Mouse (Mus musculus): ENCODE measurements around the gene Gpr107. TPM values are rescaled to one million over a fixed set of nuclear protein-coding genes. Genes with fewer than 3 reads are reported as not detected.

Gene Gpr107
- total RNA-seq, 1 experiment from 2014 or later, result 58.8 TPM

- no peak for ATAC-seq (ENCODE audit: extremely low read depth, insufficient number of reproducible peaks, low FRiP score, poor library complexity, severe bottlenecking)
Observed at GRCm38 (mm10) chr2:31180081-31180551, 28.0 kb downstream of the Gpr107 start.

GRCm38 (mm10) chr2:31182786-31183330 is 30.7 kb downstream of the Gpr107 start:
- ATAC-seq (ENCODE audit: extremely low read depth, insufficient number of reproducible peaks, low FRiP score, poor library complexity, severe bottlenecking), result no peak

- ATAC-seq (ENCODE audit: extremely low read depth, insufficient number of reproducible peaks, low FRiP score, poor library complexity, severe bottlenecking), result no peak
Observed at GRCm38 (mm10) chr2:31183830-31184229, 31.7 kb downstream of the Gpr107 start.

- ATAC-seq (ENCODE audit: extremely low read depth, insufficient number of reproducible peaks, low FRiP score, poor library complexity, severe bottlenecking), result no peak
Observed at GRCm38 (mm10) chr2:31188691-31189090, 36.6 kb downstream of the Gpr107 start.

- ATAC-seq (ENCODE audit: extremely low read depth, insufficient number of reproducible peaks, low FRiP score, poor library complexity, severe bottlenecking), result no peak
Observed at GRCm38 (mm10) chr2:31189654-31190053, 37.5 kb downstream of the Gpr107 start.

- no peak for ATAC-seq (ENCODE audit: extremely low read depth, insufficient number of reproducible peaks, low FRiP score, poor library complexity, severe bottlenecking)
Observed at GRCm38 (mm10) chr2:31191765-31192164, 39.6 kb downstream of the Gpr107 start.

GRCm38 (mm10) chr2:31194356-31195021 is 42.4 kb downstream of the Gpr107 start:
- ATAC-seq (ENCODE audit: extremely low read depth, insufficient number of reproducible peaks, low FRiP score, poor library complexity, severe bottlenecking), result peak; percentile 59; the same call in 1 of the 2 replicates

- no peak for ATAC-seq (ENCODE audit: extremely low read depth, insufficient number of reproducible peaks, low FRiP score, poor library complexity, severe bottlenecking)
Observed at GRCm38 (mm10) chr2:31198621-31199020, 46.5 kb downstream of the Gpr107 start.

GRCm38 (mm10) chr2:31200051-31200450 is 47.9 kb downstream of the Gpr107 start:
- no peak for ATAC-seq (ENCODE audit: extremely low read depth, insufficient number of reproducible peaks, low FRiP score, poor library complexity, severe bottlenecking)

GRCm38 (mm10) chr2:31201851-31202250 is 49.7 kb downstream of the Gpr107 start:
- no peak for ATAC-seq (ENCODE audit: extremely low read depth, insufficient number of reproducible peaks, low FRiP score, poor library complexity, severe bottlenecking)

GRCm38 (mm10) chr2:31202357-31202756 is 50.2 kb downstream of the Gpr107 start:
- no peak for ATAC-seq (ENCODE audit: extremely low read depth, insufficient number of reproducible peaks, low FRiP score, poor library complexity, severe bottlenecking)

- ATAC-seq (ENCODE audit: extremely low read depth, insufficient number of reproducible peaks, low FRiP score, poor library complexity, severe bottlenecking), result no peak
Observed at GRCm38 (mm10) chr2:31202956-31203355, 50.8 kb downstream of the Gpr107 start.

GRCm38 (mm10) chr2:31204677-31205076 is 52.6 kb downstream of the Gpr107 start:
- no peak for ATAC-seq (ENCODE audit: extremely low read depth, insufficient number of reproducible peaks, low FRiP score, poor library complexity, severe bottlenecking)

GRCm38 (mm10) chr2:31206211-31206610 is 54.1 kb downstream of the Gpr107 start:
- no peak for ATAC-seq (ENCODE audit: extremely low read depth, insufficient number of reproducible peaks, low FRiP score, poor library complexity, severe bottlenecking)

GRCm38 (mm10) chr2:31206882-31207281 is 54.8 kb downstream of the Gpr107 start:
- ATAC-seq (ENCODE audit: extremely low read depth, insufficient number of reproducible peaks, low FRiP score, poor library complexity, severe bottlenecking), result no peak

GRCm38 (mm10) chr2:31208544-31209142 is 56.5 kb downstream of the Gpr107 start:
- ATAC-seq (ENCODE audit: extremely low read depth, insufficient number of reproducible peaks, low FRiP score, poor library complexity, severe bottlenecking), result no peak

- ATAC-seq (ENCODE audit: extremely low read depth, insufficient number of reproducible peaks, low FRiP score, poor library complexity, severe bottlenecking), result no peak
Observed at GRCm38 (mm10) chr2:31209525-31209924, 57.4 kb downstream of the Gpr107 start.

- no peak for ATAC-seq (ENCODE audit: extremely low read depth, insufficient number of reproducible peaks, low FRiP score, poor library complexity, severe bottlenecking)
Observed at GRCm38 (mm10) chr2:31210144-31210847, 58.2 kb downstream of the Gpr107 start.

- ATAC-seq (ENCODE audit: extremely low read depth, insufficient number of reproducible peaks, low FRiP score, poor library complexity, severe bottlenecking), result no peak
Observed at GRCm38 (mm10) chr2:31211204-31211603, 59.1 kb downstream of the Gpr107 start.
